Mouse (Mus musculus) activated CD4-positive, CD25-positive, alpha-beta regulatory T cell (primary cell): ENCODE data around the gene Gm20826. TPM values are rescaled to one million over a fixed set of nuclear protein-coding genes. Genes with fewer than 3 reads are reported as not detected.

Source experiments
- polyA plus RNA-seq, 2 experiments: library from polyadenylated mRNA; unstranded; fragments of 100-300 nt; shearing (Covaris generic); gene quantifications; one replicate each; pipeline ENCODE4 v1.2.1; 2017

Gm20826 gene
- polyA plus RNA-seq, result under 1 TPM in 1 of 2 experiments, not detected in 1; 0.09 TPM

GRCm38 (mm10) chrY:7638389-7638788 is at the start of gene Gm20826:
Gm20826 (minus strand) TSS chrY:7638489.

Other genes with a start within 250 kb of the Gm20826 start
- gene Gm21788, start 233.5 kb downstream of the Gm20826 start, polyA plus RNA-seq, result not detected
- not detected for gene Gm28576, start 84.5 kb upstream of the Gm20826 start, polyA plus RNA-seq